In genomic region chr5:25082542-25082941, GRCm38 (mm10) we compare ENCODE assay signal across 9 mouse cellular contexts. TPM values are rescaled to one million over a fixed set of nuclear protein-coding genes. Genes with fewer than 3 reads are reported as not detected.
DNase-seq lines count a peak whose midpoint lies in the region; ATAC-seq lines count a peak whose summit lies in the region.
"Had no signal": no experiment of that assay in that cellular context is flagged by ENCODE, and none has a peak within 500 bp of the region (broad histone marks: within the 10 kb centered on the region; RNA-seq: fewer than 3 reads in every experiment).

No protein-coding gene starts in this region.

- H3K9me3 ChIP-seq in heart, embryonic 15.5 days (replicated peaks), result no peaks in the 10 kb centered on the region
- no peaks in the 10 kb centered on the region for H3K9me3 ChIP-seq in heart, embryonic 10.5 days
- H3K9me3 ChIP-seq in forebrain, embryonic 10.5 days, result no peaks in the 10 kb centered on the region
- H3K9me3 ChIP-seq: limb, embryonic 15.5 days had no signal

- ATAC-seq in heart, embryonic 15.5 days (replicated peaks; ENCODE audit: insufficient number of reproducible peaks, insufficient read depth, low FRiP score, low read depth), result peak; percentile 30; the same call in 1 of the 2 replicates
- ATAC-seq in hematopoietic stem cell, adult 5-6 weeks (replicated peaks in 1 of 2; ENCODE audit: insufficient read depth in 1 of 2, low FRiP score in 2 of 2, low TSS enrichment in 1 of 2, low read depth in 1 of 2, poor library complexity in 2 of 2, severe bottlenecking in 2 of 2), result peak; percentile 44 to 52; a peak in 3 of 4 replicates
- ATAC-seq in activated CD4-positive, CD25-positive, alpha-beta regulatory T cell, adult 4 months, result no peak

- no peak overlapping the region for H3K27ac ChIP-seq in heart, embryonic 15.5 days
- no peak overlapping the region for H3K27ac ChIP-seq in heart, embryonic 10.5 days
- peak overlapping the region; percentile 79 for H3K27ac ChIP-seq in macrophage
- H3K27ac ChIP-seq in forebrain, embryonic 10.5 days, result no peak overlapping the region
- H3K27ac ChIP-seq: limb, embryonic 15.5 days had no signal

- peaks cover 55% of the 10 kb centered on the region for H3K79me2 ChIP-seq in macrophage (ENCODE audit: inconsistent target)

- 42% methylated on average over 2 of the region's 2 CpGs for WGBS in heart, embryonic 15.5 days
- WGBS in heart, embryonic 10.5 days, result 36% methylated on average over 2 of the region's 2 CpGs
- 50% methylated on average over 2 of the region's 2 CpGs for WGBS in macrophage (ENCODE audit: missing documents)
- WGBS in forebrain, embryonic 10.5 days, result 49% methylated on average over 2 of the region's 2 CpGs

- no peak overlapping the region for H3K9ac ChIP-seq in heart, embryonic 15.5 days
- H3K9ac ChIP-seq: limb, embryonic 15.5 days had no signal

- H3K4me2 ChIP-seq in heart, embryonic 15.5 days, result no peak overlapping the region
- H3K4me2 ChIP-seq: limb, embryonic 15.5 days had no signal

- DNase-seq in heart, embryonic 10.5 days (ENCODE audit: low spot score), result no peak
- DNase-seq in A20 (ENCODE audit: low read depth, low spot score) (peak; percentile 73), adipocyte (ENCODE audit: low spot score) (peak; percentile 85)
- DNase-seq in forebrain, embryonic 10.5 days (ENCODE audit: extremely low spot score, low spot score), result no peak

- no peak overlapping the region for H3K4me3 ChIP-seq in heart, embryonic 15.5 days
- no peak overlapping the region for H3K4me3 ChIP-seq in heart, embryonic 10.5 days
- no peak overlapping the region for H3K4me3 ChIP-seq in macrophage (ENCODE audit: inconsistent target)
- H3K4me3 ChIP-seq in forebrain, embryonic 10.5 days, result no peak overlapping the region
- H3K4me3 ChIP-seq: limb, embryonic 15.5 days had no signal

- H3K4me1 ChIP-seq in heart, embryonic 15.5 days (replicated peaks), result peaks cover 46% of the 10 kb centered on the region
- H3K4me1 ChIP-seq in heart, embryonic 10.5 days, result peaks cover 35% of the 10 kb centered on the region
- H3K4me1 ChIP-seq in forebrain, embryonic 10.5 days, result no peaks in the 10 kb centered on the region; the same call in 1 of the 2 replicates

- no peaks in the 10 kb centered on the region for H3K36me3 ChIP-seq in heart, embryonic 15.5 days
- H3K36me3 ChIP-seq in heart, embryonic 10.5 days, result no peaks in the 10 kb centered on the region
- no peaks in the 10 kb centered on the region for H3K36me3 ChIP-seq in macrophage (ENCODE audit: inconsistent target)
- no peaks in the 10 kb centered on the region for H3K36me3 ChIP-seq in forebrain, embryonic 10.5 days (replicated peaks)
- H3K36me3 ChIP-seq: limb, embryonic 15.5 days had no signal

- H3K27me3 ChIP-seq in heart, embryonic 15.5 days, result no peaks in the 10 kb centered on the region
- no peaks in the 10 kb centered on the region for H3K27me3 ChIP-seq in heart, embryonic 10.5 days (ENCODE audit: insufficient read depth, poor library complexity, severe bottlenecking)
- H3K27me3 ChIP-seq in forebrain, embryonic 10.5 days (ENCODE audit: poor library complexity, severe bottlenecking), result no peaks in the 10 kb centered on the region
- H3K27me3 ChIP-seq: limb, embryonic 15.5 days had no signal

RNA-seq across cellular contexts. Expression of gene Prkag2, which starts 17.9 kb away (rescaled TPM):
- 94.2 and 102 TPM in 2 replicates for polyA plus RNA-seq in heart, embryonic 15.5 days (2015; fragmentation: Nextera tagmentation; extraction: Ambion mirVana)
- polyA plus RNA-seq in heart, embryonic 10.5 days (2016; fragmentation: Nextera tagmentation; extraction: Ambion mirVana), result 65.1 and 100 TPM in 2 replicates
- 75.0 and 99.7 TPM in 2 replicates for total RNA-seq in hematopoietic stem cell, adult 5-6 weeks (2017)
- 100 to 1,000 TPM in 1 of 26 experiments, 10 to 100 TPM in 24, 1 to 10 TPM in 1; 8.2 to 103 (median 52.7) TPM for total RNA-seq in macrophage (2018; cell fraction: chromatin; rRNA removed)
- 10 to 100 TPM in 22 of 26 experiments, 1 to 10 TPM in 4; 7.2 to 25.8 (median 15.2) TPM for total RNA-seq in macrophage (2018; cell fraction: cytosol; rRNA removed)
- total RNA-seq in macrophage (2018; cell fraction: nucleus; rRNA removed), result 10 to 100 TPM in 25 of 26 experiments, 1 to 10 TPM in 1; 8.3 to 83.9 (median 31.0) TPM
- polyA plus RNA-seq in macrophage (2018), result 15.5 to 28.2 TPM (median 23.0 TPM) in 3 replicates
- polyA plus RNA-seq in activated CD4-positive, CD25-positive, alpha-beta regulatory T cell, adult 4 months (2017; shearing (Covaris generic)), result 10 to 100 TPM; 26.2 to 26.8 TPM
- polyA plus RNA-seq in forebrain, embryonic 10.5 days (2016; fragmentation: Nextera tagmentation; extraction: Ambion mirVana), result 45.0 and 48.4 TPM in 2 replicates

Comparison
In these comparisons a context has a peak if more than half of its experiments do, and no peak if none do; other contexts are left out.
1. DNase-seq: peak in A20 (single experiment) and adipocyte (single experiment); none in heart, embryonic 10.5 days (single experiment) and forebrain, embryonic 10.5 days (single experiment).